Mouse (Mus musculus) myocyte (in vitro differentiated cells): ENCODE measurements around the gene Cyth2.

Experiments
- E2F4 ChIP-seq: IDR thresholded peaks from one replicate; pipeline ENCODE4 v1.6.1; 2011; ENCODE audit warnings: mild to moderate bottlenecking, control low read depth, moderate library complexity; ENCODE audit not compliant: insufficient read depth
- MAX ChIP-seq: IDR thresholded peaks from one replicate; pipeline ENCODE4 v1.6.1; 2011; ENCODE audit warnings: low read depth, mild to moderate bottlenecking, control low read depth
- POLR2A ChIP-seq: IDR thresholded peaks from one replicate; pipeline ENCODE4 v1.6.1; 2011; ENCODE audit warnings: low read depth, mild to moderate bottlenecking, control low read depth, moderate library complexity; ENCODE audit not compliant: insufficient read length
- SRF ChIP-seq: IDR thresholded peaks from one replicate; pipeline ENCODE4 v1.6.1; 2011; ENCODE audit warnings: low read depth; ENCODE audit not compliant: control insufficient read depth, insufficient read length
- TCF12 ChIP-seq: IDR thresholded peaks from one replicate; pipeline ENCODE4 v1.6.1; 2011; ENCODE audit warnings: mild to moderate bottlenecking, control low read depth; ENCODE audit not compliant: poor library complexity, insufficient read depth, severe bottlenecking
- USF1 ChIP-seq: IDR thresholded peaks from one replicate; pipeline ENCODE4 v1.6.1; 2011; ENCODE audit warnings: low read depth, mild to moderate bottlenecking, control low read depth, moderate library complexity

DNA sequence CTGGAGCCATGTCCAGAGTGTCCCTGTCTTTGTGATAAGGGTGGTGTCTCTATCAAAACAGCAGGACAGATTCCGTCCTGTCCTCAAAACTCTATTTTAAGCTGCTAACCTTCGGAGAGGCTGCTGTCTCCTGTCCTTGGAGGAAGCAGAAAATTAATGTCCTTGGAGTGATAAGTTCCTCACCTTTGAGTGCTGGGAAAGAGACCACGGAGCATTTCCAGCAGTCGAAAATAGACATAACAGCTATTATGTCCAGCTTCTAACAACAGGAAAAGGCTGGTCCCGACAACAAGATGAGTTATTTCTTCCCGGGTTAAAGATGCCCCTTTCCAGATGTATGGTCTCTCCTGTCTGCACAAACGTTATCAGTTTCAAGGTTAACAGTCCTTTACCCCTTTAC is 39.1 kb downstream of the Cyth2 start:
- TF ChIP-seq POLR2A (no peak), SRF (no peak), MAX (no peak), USF1 (no peak), TCF12 (no peak), E2F4 (no peak)
